Mouse (Mus musculus) limb, embryonic 10.5 days (tissue): Measurements from ENCODE around the gene Daam1. TPM values are rescaled to one million over a fixed set of nuclear protein-coding genes. Genes with fewer than 3 reads are reported as not detected.
"Not testable (repeated sequence)": the region's sequence is repeated elsewhere in the genome, so short reads cannot be mapped to it uniquely, and the experiment has no call there.

Experiments used
- DNase-seq: peaks from one replicate; pipeline ENCODE4 v3.0.0-alpha.2; 2017; ENCODE audit warnings: low spot score
- H3K27ac ChIP-seq: fragments of 300-500 bp; sonication (generic); 2 replicates; pipeline ENCODE4 v1.5.1; 2016; ENCODE audit warnings: mild to moderate bottlenecking
- H3K27me3 ChIP-seq: fragments of 300-500 bp; sonication (generic); 2 replicates; pipeline ENCODE4 v1.6.1; 2016; ENCODE audit warnings: low read depth, mild to moderate bottlenecking; ENCODE audit not compliant: poor library complexity, severe bottlenecking
- H3K36me3 ChIP-seq: fragments of 300-500 bp; sonication (generic); 2 replicates; pipeline ENCODE4 v1.6.1; 2016; ENCODE audit warnings: mild to moderate bottlenecking, moderate library complexity
- H3K4me1 ChIP-seq: fragments of 300-500 bp; sonication (generic); 2 replicates; pipeline ENCODE4 v1.6.1; 2016
- H3K4me3 ChIP-seq: fragments of 300-500 bp; sonication (generic); 2 replicates; pipeline ENCODE4 v1.5.1; 2016; ENCODE audit warnings: mild to moderate bottlenecking, moderate library complexity
- H3K9me3 ChIP-seq: fragments of 300-500 bp; sonication (generic); replicated peaks from 2 replicates; pipeline ENCODE4 v1.6.1; 2016; ENCODE audit warnings: mild to moderate bottlenecking
- WGBS: fragments of 180-500 bp; shearing (Covaris S2); methylation state at CpG from one replicate; pipeline ENCODE4 v1.1.7; 2016; 5-methylcytosine and 5-hydroxymethylcytosine counted together
- polyA plus RNA-seq: library from polyadenylated mRNA; unstranded; fragments of >200 nt; fragmentation: Nextera tagmentation; extraction: Ambion mirVana; gene quantifications from 2 replicates; pipeline ENCODE4 v1.2.1, GENCODE M21; 2016

The Daam1 gene
- polyA plus RNA-seq, 1 experiment from 2014 or later, result 5.2 TPM

DNA sequence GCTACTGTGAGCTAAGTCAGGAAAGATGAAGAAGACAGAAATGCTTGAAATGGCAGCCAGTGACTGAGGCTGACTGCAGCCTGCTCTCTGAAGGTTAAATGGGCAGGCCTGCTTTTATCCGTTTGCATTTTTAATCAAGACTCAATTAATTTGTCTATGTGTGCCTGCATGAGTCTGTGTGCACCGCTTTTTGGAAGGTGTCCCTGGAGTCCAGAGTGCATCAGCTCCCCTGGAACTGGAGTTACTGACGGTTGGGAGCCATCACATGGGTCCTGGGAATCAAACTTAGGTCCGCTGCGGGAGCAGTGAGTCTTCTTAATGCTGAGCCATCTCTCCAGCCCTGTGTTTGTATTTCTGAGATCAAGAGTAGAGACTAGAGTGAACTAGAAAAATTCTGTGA is 6.7 kb downstream of the Daam1 start:
- Histone ChIP-seq H3K27ac (no peak overlapping the region), H3K36me3 (no peaks in the 10 kb centered on the region), H3K27me3 (no peaks in the 10 kb centered on the region), H3K4me1 (peaks cover 23% of the 10 kb centered on the region), H3K4me3 (no peak overlapping the region), H3K9me3 (no peaks in the 10 kb centered on the region)
- WGBS, result 89% methylated on average over 5 of the region's 5 CpGs
- DNase-seq, result no peak

DNA sequence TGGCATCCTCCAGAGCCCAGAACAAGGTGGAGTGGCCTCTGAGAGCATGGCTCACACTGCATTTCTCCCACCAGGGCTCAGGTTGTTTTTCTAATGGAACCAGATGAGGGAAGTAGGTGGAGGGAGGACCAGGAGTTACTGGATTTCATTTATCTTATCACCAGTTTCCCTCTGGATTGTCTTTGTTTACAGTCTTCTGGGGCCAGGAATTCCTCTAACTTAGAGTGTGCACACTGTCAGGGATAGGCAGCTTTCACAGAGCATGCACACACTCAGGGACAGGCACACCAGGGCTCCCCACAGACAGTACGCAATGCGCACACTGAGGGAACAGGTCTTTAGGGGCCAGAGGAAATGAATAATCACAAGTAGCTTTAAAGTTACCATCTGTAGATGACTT is 7.4 kb downstream of the Daam1 start:
- H3K36me3 ChIP-seq, result no peaks in the 10 kb centered on the region
- no peak overlapping the region for H3K4me3 ChIP-seq
- H3K27me3 ChIP-seq, result no peaks in the 10 kb centered on the region
- peaks cover 19% of the 10 kb centered on the region for H3K4me1 ChIP-seq
- no peaks in the 10 kb centered on the region for H3K9me3 ChIP-seq
- no peak overlapping the region for H3K27ac ChIP-seq
- WGBS, result 90% methylated on average over 2 of the region's 2 CpGs
- DNase-seq, result no peak

DNA sequence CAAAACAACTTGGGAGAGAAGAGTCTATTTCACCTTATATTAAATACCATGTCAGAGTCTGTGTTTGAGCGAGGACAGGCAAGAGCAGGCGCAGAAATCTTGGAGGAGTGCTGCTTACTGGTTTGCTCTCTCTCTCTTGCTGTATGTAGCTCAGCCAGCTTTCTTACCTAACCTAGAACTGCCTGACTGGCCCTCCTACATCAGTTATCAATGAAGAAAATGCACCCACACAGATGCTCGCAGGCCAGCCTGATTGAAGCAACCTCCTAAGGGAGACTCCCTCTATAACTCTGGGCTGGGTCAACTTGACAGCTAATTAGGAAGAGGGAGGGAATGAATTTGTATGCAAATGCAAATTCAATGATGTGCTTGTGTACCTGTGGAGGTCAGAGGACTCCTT is 8.8 kb downstream of the Daam1 start:
- H3K4me3 ChIP-seq, result no peak overlapping the region
- no peaks in the 10 kb centered on the region for H3K36me3 ChIP-seq
- H3K9me3 ChIP-seq, result no peaks in the 10 kb centered on the region
- DNase-seq, result no peak
- peaks cover 19% of the 10 kb centered on the region for H3K4me1 ChIP-seq
- H3K27me3 ChIP-seq, result no peaks in the 10 kb centered on the region
- H3K27ac ChIP-seq, result no peak overlapping the region
- WGBS, result 78% methylated on average over 3 of the region's 3 CpGs

DNA sequence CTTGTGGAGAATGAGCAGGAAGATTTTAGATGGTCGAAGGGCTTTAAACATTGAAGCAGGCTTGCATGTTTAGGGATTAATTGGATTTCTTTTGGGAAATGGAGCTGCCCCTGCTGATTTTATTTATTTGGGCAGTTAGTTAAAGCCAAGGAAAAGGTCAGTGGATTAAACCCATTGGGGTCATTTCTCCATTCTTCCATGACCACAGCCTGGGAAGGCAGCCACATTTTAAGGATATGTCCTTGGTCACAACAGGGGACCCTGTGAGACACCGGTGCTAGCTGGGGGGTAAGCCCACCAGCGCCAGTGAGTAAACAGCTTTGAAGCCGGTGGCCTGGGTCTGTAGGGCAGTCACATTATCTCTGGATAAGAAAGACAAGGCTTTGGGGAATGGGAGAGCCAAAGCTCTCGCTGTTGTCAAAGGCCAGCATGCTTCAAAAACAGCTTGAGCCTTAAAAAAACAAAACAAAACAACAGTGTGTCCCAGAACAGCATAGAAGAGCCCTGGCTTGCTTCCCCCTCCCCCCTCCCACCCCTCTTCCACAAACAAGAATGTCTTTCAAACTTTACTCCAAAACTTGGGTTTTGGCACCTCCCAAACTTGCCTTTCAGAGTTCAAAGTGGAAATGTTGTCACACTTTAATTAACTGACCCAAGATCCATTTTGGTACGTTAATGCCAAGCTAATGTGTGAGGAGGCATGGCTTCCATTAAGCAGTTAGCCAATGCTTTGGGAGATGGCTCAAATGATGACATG is 9.7 kb downstream of the Daam1 start:
- H3K4me1 ChIP-seq, result peaks cover 19% of the 10 kb centered on the region
- no peaks in the 10 kb centered on the region for H3K9me3 ChIP-seq
- H3K36me3 ChIP-seq, result no peaks in the 10 kb centered on the region
- no peak overlapping the region for H3K4me3 ChIP-seq
- no peak overlapping the region for H3K27ac ChIP-seq
- 25% methylated on average over 6 of the region's 6 CpGs for WGBS
- H3K27me3 ChIP-seq, result no peaks in the 10 kb centered on the region
- no peak for DNase-seq

GRCm38 (mm10) chr12:71842006-71842405 is 11.1 kb downstream of the Daam1 start:
- no peak for DNase-seq
- Histone ChIP-seq H3K4me1 (peaks cover 19% of the 10 kb centered on the region), H3K4me3 (no peak overlapping the region), H3K36me3 (no peaks in the 10 kb centered on the region), H3K27me3 (no peaks in the 10 kb centered on the region), H3K9me3 (no peaks in the 10 kb centered on the region), H3K27ac (no peak overlapping the region)
- 72% methylated on average over 3 of the region's 3 CpGs for WGBS

DNA sequence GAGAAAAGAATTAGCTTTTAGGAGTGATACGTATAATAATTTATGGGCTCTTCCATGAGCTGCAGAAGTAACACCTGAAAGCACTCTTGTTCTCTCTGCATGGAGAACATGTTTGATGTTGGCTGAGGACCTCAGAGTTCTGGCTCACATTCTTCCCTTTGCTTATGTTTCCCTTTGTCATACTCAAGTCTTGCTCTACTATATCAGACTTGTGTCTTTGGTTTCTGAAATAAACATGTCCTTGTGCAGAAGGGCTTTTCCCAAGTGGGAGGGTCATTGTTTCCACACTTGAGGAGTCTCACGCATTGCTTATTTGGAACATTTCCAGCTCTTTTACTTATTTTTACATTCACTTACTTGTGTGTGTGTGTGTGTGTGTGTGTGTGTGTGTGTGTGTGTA is 11.7 kb downstream of the Daam1 start:
- H3K4me3 ChIP-seq, result no peak overlapping the region
- no peaks in the 10 kb centered on the region for H3K36me3 ChIP-seq
- no peak for DNase-seq
- H3K27ac ChIP-seq, result no peak overlapping the region
- no peaks in the 10 kb centered on the region for H3K27me3 ChIP-seq
- H3K9me3 ChIP-seq, result no peaks in the 10 kb centered on the region
- peaks cover 23% of the 10 kb centered on the region for H3K4me1 ChIP-seq
- WGBS, result 89% methylated on average over 2 of the region's 2 CpGs

GRCm38 (mm10) chr12:71845486-71845885 is 14.6 kb downstream of the Daam1 start:
- 86% methylated on average over 5 of the region's 5 CpGs for WGBS
- H3K4me3 ChIP-seq, result no peak overlapping the region
- no peaks in the 10 kb centered on the region for H3K9me3 ChIP-seq
- H3K36me3 ChIP-seq, result no peaks in the 10 kb centered on the region
- peaks cover 36% of the 10 kb centered on the region for H3K4me1 ChIP-seq
- no peaks in the 10 kb centered on the region for H3K27me3 ChIP-seq
- no peak overlapping the region for H3K27ac ChIP-seq
- no peak for DNase-seq

DNA sequence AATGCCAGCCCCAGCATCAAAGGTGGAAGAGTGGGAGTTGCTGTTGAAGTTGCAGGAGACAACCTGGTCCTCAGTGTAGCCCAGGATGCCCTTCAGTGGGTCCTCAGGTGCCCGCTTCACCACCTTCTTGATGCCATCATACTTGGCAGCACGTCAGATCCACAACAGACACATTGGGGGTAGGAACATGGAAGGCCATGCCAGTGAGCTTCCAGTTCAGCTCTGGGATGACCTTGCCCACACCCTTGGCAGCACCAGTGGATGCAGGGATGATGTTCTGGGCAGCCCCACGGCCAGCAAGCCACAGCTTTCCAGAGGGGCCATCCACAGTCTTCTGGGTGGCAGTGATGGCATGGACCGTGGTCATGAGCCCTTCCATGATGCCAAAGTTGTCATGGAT is 15.5 kb downstream of the Daam1 start:
- WGBS, result 93% methylated on average over 4 of the region's 4 CpGs
- not testable (repeated sequence) for H3K36me3 ChIP-seq, H3K27ac ChIP-seq, H3K9me3 ChIP-seq, H3K4me3 ChIP-seq, H3K27me3 ChIP-seq, DNase-seq
- H3K4me1 ChIP-seq, result peaks cover 32% of the 10 kb centered on the region

DNA sequence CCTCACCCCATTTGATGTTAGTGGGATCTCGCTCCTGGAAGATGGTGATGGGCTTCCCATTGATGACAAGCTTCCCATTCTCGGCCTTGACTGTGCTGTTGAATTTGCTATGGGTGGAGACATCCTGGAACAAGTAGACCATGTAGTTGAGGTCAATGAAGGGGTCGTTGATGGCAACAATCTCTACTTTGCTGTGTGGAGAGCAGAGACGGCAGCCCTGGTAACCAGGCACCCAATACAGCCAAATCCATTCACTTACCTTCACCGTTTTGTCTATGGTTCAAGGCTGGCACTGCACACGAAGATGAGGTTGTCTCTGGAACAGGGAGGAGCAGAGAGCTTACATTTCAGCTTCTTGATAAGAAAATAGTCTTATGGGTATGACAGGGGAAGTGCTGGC is 16.1 kb downstream of the Daam1 start:
- DNase-seq, H3K36me3 ChIP-seq, H3K27me3 ChIP-seq, H3K4me3 ChIP-seq, H3K9me3 ChIP-seq, H3K27ac ChIP-seq: not testable (repeated sequence)
- peaks cover 29% of the 10 kb centered on the region for H3K4me1 ChIP-seq
- 89% methylated on average over 6 of the region's 6 CpGs for WGBS

- no peaks in the 10 kb centered on the region for H3K27me3 ChIP-seq
- peaks cover 26% of the 10 kb centered on the region for H3K4me1 ChIP-seq
- no peak overlapping the region for H3K4me3 ChIP-seq
- no peak for DNase-seq
- H3K9me3 ChIP-seq, result no peaks in the 10 kb centered on the region
- no peak overlapping the region for H3K27ac ChIP-seq
- 58% methylated on average over 5 of the region's 5 CpGs for WGBS
- H3K36me3 ChIP-seq, result no peaks in the 10 kb centered on the region
Measured at GRCm38 (mm10) chr12:71847617-71848016, 16.7 kb downstream of the Daam1 start.

DNA sequence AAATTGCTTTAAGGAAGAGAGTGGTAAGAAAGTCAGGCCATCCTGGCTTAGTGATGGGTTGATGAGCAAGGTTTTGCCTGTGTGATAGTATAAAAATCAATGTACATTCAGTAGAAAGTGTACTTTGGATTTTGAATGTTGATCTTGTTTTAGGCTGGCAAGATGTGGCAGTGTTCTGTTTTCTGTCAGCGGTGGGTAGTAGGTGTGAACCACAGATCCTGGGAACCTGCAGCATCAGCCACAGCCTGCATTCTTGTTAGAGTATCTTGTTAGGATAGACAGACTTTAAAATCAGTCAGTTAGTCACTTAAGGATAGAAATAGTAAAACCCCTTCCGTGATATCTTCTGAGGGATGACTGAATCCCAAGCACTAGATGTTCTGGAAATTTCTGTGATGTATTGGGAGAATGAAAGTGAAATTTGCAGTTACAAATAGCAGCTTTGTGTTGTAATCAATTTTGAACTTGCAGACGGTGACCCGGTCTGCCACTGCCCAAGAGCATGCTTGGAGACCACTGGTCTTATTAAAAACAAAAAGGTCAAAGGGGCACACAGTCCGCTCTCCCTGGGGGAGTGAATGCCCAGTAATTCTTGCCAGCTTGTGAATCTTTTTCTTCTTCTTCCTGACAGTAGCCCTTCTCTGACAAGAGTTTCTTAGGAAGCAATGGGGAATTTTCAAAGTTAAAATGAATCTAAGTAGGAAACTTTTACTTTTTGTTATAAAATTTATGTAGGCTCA is 17.3 kb downstream of the Daam1 start:
- H3K36me3 ChIP-seq, result no peaks in the 10 kb centered on the region
- H3K9me3 ChIP-seq, result no peaks in the 10 kb centered on the region
- DNase-seq, result no peak
- peaks cover 26% of the 10 kb centered on the region for H3K4me1 ChIP-seq
- H3K27ac ChIP-seq, result no peak overlapping the region
- no peak overlapping the region for H3K4me3 ChIP-seq
- no peaks in the 10 kb centered on the region for H3K27me3 ChIP-seq
- WGBS, result 42% methylated on average over 5 of the region's 5 CpGs

- no peak overlapping the region for H3K27ac ChIP-seq
- no peak for DNase-seq
- WGBS, result 95% methylated on average over 7 of the region's 7 CpGs
Measured at GRCm38 (mm10) chr12:71849051-71849450, 18.2 kb downstream of the Daam1 start.

GRCm38 (mm10) chr12:71850135-71850534 is 19.3 kb downstream of the Daam1 start:
- 76% methylated on average over 5 of the region's 5 CpGs for WGBS
- H3K4me1 ChIP-seq, result peaks cover 37% of the 10 kb centered on the region
- no peak overlapping the region for H3K27ac ChIP-seq
- H3K36me3 ChIP-seq, result no peaks in the 10 kb centered on the region
- no peaks in the 10 kb centered on the region for H3K27me3 ChIP-seq
- DNase-seq, result no peak
- H3K4me3 ChIP-seq, result no peak overlapping the region
- no peaks in the 10 kb centered on the region for H3K9me3 ChIP-seq

More at GRCm38 (mm10) chr12:71849051-71849450, 18.2 kb downstream of the Daam1 start:
- peaks cover 26% of the 10 kb centered on the region for H3K4me1 ChIP-seq
- no peaks in the 10 kb centered on the region for H3K36me3 ChIP-seq
- no peaks in the 10 kb centered on the region for H3K27me3 ChIP-seq
- H3K9me3 ChIP-seq, result no peaks in the 10 kb centered on the region
- H3K4me3 ChIP-seq, result no peak overlapping the region
